Mouse (Mus musculus) midbrain, embryonic 14.5 days (tissue): ENCODE results near the gene Prkaca. TPM values are rescaled to one million over a fixed set of nuclear protein-coding genes. Genes with fewer than 3 reads are reported as not detected.
"Not testable (repeated sequence)": the region's sequence is repeated elsewhere in the genome, so short reads cannot be mapped to it uniquely, and the experiment has no call there.

Experiments
- ATAC-seq: fragments of 200-750 bp; cut with Nextera tagmentation; 2 replicates; pipeline ENCODE4 v1.8.0; 2017; ENCODE audit warnings: moderate number of reproducible peaks, moderate library complexity; ENCODE audit not compliant: low FRiP score, low TSS enrichment
- DNase-seq: peaks from one replicate; pipeline ENCODE4 v3.0.0-alpha.2; 2015
- H3K27ac ChIP-seq: fragments of 300-500 bp; sonication (generic); replicated peaks from 2 replicates; pipeline ENCODE4 v1.5.1; 2014; ENCODE audit warnings: mild to moderate bottlenecking, low read depth, low read length, moderate library complexity
- H3K27me3 ChIP-seq: fragments of 300-500 bp; sonication (generic); 2 replicates; pipeline ENCODE4 v1.6.1; 2014; ENCODE audit warnings: low read length, control low read depth, mixed read lengths; ENCODE audit not compliant: control insufficient read depth, insufficient read depth
- H3K36me3 ChIP-seq: fragments of 300-500 bp; sonication (generic); 2 replicates; pipeline ENCODE4 v1.6.1; 2014; ENCODE audit warnings: low read length, control low read depth; ENCODE audit not compliant: control insufficient read depth, insufficient read depth
- H3K4me1 ChIP-seq: fragments of 300-500 bp; sonication (generic); 2 replicates; pipeline ENCODE4 v1.6.1; 2014; ENCODE audit warnings: mild to moderate bottlenecking, antibody characterized with exemption, low read length, control low read depth; ENCODE audit not compliant: control insufficient read depth, insufficient read depth
- H3K4me2 ChIP-seq: fragments of 300-500 bp; sonication (generic); 2 replicates; pipeline ENCODE4 v1.6.1; 2014; ENCODE audit warnings: mild to moderate bottlenecking, low read length, moderate library complexity
- H3K4me3 ChIP-seq: fragments of 300-500 bp; sonication (generic); replicated peaks from 2 replicates; pipeline ENCODE4 v1.5.1; 2014; ENCODE audit warnings: low read depth, low read length
- H3K9ac ChIP-seq: fragments of 300-500 bp; sonication (generic); replicated peaks from 2 replicates; pipeline ENCODE4 v1.6.1; 2014; ENCODE audit warnings: mild to moderate bottlenecking, low read length, moderate library complexity
- H3K9me3 ChIP-seq: fragments of 300-500 bp; sonication (generic); 2 replicates; pipeline ENCODE4 v1.6.1; 2016; ENCODE audit warnings: low read length, control low read depth, mixed read lengths; ENCODE audit not compliant: control insufficient read depth
- WGBS: fragments of 180-500 bp; shearing (Covaris S2); extraction: QIAGEN DNeasy Blood & Tissue Kit; methylation state at CpG from one replicate; pipeline ENCODE4 v1.1.7; 2014; 5-methylcytosine and 5-hydroxymethylcytosine counted together
- polyA plus RNA-seq: library from polyadenylated mRNA; unstranded; fragments of >200 nt; fragmentation: Nextera tagmentation; extraction: Ambion mirVana; gene quantifications from 2 replicates; pipeline ENCODE4 v1.2.1, GENCODE M21; 2014

The Prkaca gene
- polyA plus RNA-seq, 1 experiment from 2014 or later = 181 TPM

- ATAC-seq (no peak), DNase-seq (no peak)
- H3K4me1 ChIP-seq = peaks cover 21% of the 10 kb centered on the region
- no peaks in the 10 kb centered on the region for H3K27me3 ChIP-seq
- H3K27ac ChIP-seq = no peak overlapping the region
- 75% methylated on average over 9 of the region's 9 CpGs for WGBS
- H3K9me3 ChIP-seq = no peaks in the 10 kb centered on the region
- no peak overlapping the region for H3K9ac ChIP-seq
- peaks cover 39% of the 10 kb centered on the region for H3K36me3 ChIP-seq
- H3K4me3 ChIP-seq = no peak overlapping the region
- no peak overlapping the region for H3K4me2 ChIP-seq
These were observed 5.4 kb downstream of the Prkaca start for GRCm38 (mm10) chr8:83978200-83978599.

- H3K9me3 ChIP-seq = no peaks in the 10 kb centered on the region
- no peak overlapping the region for H3K9ac ChIP-seq
- H3K4me2 ChIP-seq = no peak overlapping the region
- H3K36me3 ChIP-seq = peaks cover 55% of the 10 kb centered on the region
- H3K27me3 ChIP-seq = no peaks in the 10 kb centered on the region
- 83% methylated on average over 1 of the region's 1 CpGs for WGBS
- H3K4me3 ChIP-seq = no peak overlapping the region
- no peak for DNase-seq
- no peak overlapping the region for H3K27ac ChIP-seq
- peaks cover 7% of the 10 kb centered on the region for H3K4me1 ChIP-seq
- ATAC-seq = no peak
These were observed 7.5 kb downstream of the Prkaca start for GRCm38 (mm10) chr8:83980250-83980649.

GRCm38 (mm10) chr8:83980845-83981244 lies 8.1 kb downstream of the Prkaca start:
- no peaks in the 10 kb centered on the region for H3K9me3 ChIP-seq
- no peak for DNase-seq
- no peak overlapping the region for H3K4me3 ChIP-seq
- WGBS = 83% methylated on average over 8 of the region's 8 CpGs
- H3K27ac ChIP-seq = no peak overlapping the region
- no peaks in the 10 kb centered on the region for H3K27me3 ChIP-seq
- H3K36me3 ChIP-seq = peaks cover 60% of the 10 kb centered on the region
- peaks cover 7% of the 10 kb centered on the region for H3K4me1 ChIP-seq
- H3K9ac ChIP-seq = no peak overlapping the region
- ATAC-seq = no peak
- no peak overlapping the region for H3K4me2 ChIP-seq

- Histone ChIP-seq H3K36me3 (peaks cover 67% of the 10 kb centered on the region), H3K9me3 (no peaks in the 10 kb centered on the region), H3K4me2 (no peak overlapping the region), H3K27ac (no peak overlapping the region), H3K27me3 (no peaks in the 10 kb centered on the region), H3K4me1 (peaks cover 7% of the 10 kb centered on the region), H3K4me3 (no peak overlapping the region), H3K9ac (no peak overlapping the region)
- 95% methylated on average over 7 of the region's 7 CpGs for WGBS
- DNase-seq (no peak), ATAC-seq (no peak)
These were observed 8.7 kb downstream of the Prkaca start for GRCm38 (mm10) chr8:83981533-83981932.

- WGBS = 97% methylated on average over 4 of the region's 4 CpGs
- no peak overlapping the region for H3K4me3 ChIP-seq
- no peak overlapping the region for H3K4me2 ChIP-seq
- ATAC-seq (no peak), DNase-seq (no peak)
- peaks cover 76% of the 10 kb centered on the region for H3K36me3 ChIP-seq
- peaks cover 3% of the 10 kb centered on the region for H3K4me1 ChIP-seq
- H3K9ac ChIP-seq = no peak overlapping the region
- H3K27me3 ChIP-seq = no peaks in the 10 kb centered on the region
- no peaks in the 10 kb centered on the region for H3K9me3 ChIP-seq
- H3K27ac ChIP-seq = no peak overlapping the region
These were observed 9.7 kb downstream of the Prkaca start for GRCm38 (mm10) chr8:83982449-83982848.

- H3K27me3 ChIP-seq, H3K4me3 ChIP-seq, H3K4me1 ChIP-seq, H3K9ac ChIP-seq, H3K27ac ChIP-seq, H3K4me2 ChIP-seq, ATAC-seq, H3K9me3 ChIP-seq, DNase-seq: not testable (repeated sequence)
- H3K36me3 ChIP-seq = peaks cover 80% of the 10 kb centered on the region
- 99% methylated on average over 2 of the region's 2 CpGs for WGBS
These were observed 10.4 kb downstream of the Prkaca start for GRCm38 (mm10) chr8:83983222-83983621.

- no peak overlapping the region for H3K9ac ChIP-seq
- no peaks in the 10 kb centered on the region for H3K9me3 ChIP-seq
- H3K27me3 ChIP-seq = no peaks in the 10 kb centered on the region
- H3K4me2 ChIP-seq = no peak overlapping the region
- no peak for ATAC-seq
- H3K4me3 ChIP-seq = no peak overlapping the region
- peaks cover 90% of the 10 kb centered on the region for H3K36me3 ChIP-seq
- no peak overlapping the region for H3K27ac ChIP-seq
- no peaks in the 10 kb centered on the region for H3K4me1 ChIP-seq
- no peak for DNase-seq
- 89% methylated on average over 7 of the region's 7 CpGs for WGBS
These were observed 16.4 kb downstream of the Prkaca start for GRCm38 (mm10) chr8:83989243-83989642.

GRCm38 (mm10) chr8:83990170-83990569 lies 17.4 kb downstream of the Prkaca start:
- Histone ChIP-seq H3K9ac (no peak overlapping the region), H3K9me3 (no peaks in the 10 kb centered on the region), H3K36me3 (peaks cover 90% of the 10 kb centered on the region), H3K27me3 (no peaks in the 10 kb centered on the region), H3K4me1 (no peaks in the 10 kb centered on the region), H3K27ac (no peak overlapping the region), H3K4me2 (no peak overlapping the region), H3K4me3 (no peak overlapping the region)
- DNase-seq = no peak
- ATAC-seq = no peak
- WGBS = 96% methylated on average over 14 of the region's 14 CpGs

- ATAC-seq = no peak
- Histone ChIP-seq H3K27me3 (no peaks in the 10 kb centered on the region), H3K9ac (no peak overlapping the region), H3K4me3 (no peak overlapping the region), H3K4me1 (no peaks in the 10 kb centered on the region), H3K27ac (no peak overlapping the region), H3K4me2 (no peak overlapping the region), H3K36me3 (peaks cover 70% of the 10 kb centered on the region), H3K9me3 (no peaks in the 10 kb centered on the region)
- DNase-seq = no peak
- 90% methylated on average over 2 of the region's 2 CpGs for WGBS
These were observed 19.7 kb downstream of the Prkaca start for GRCm38 (mm10) chr8:83992488-83992887.
